ENCODE assay signal across 35 mouse cellular contexts in genomic region chr10:11145580-11145979, GRCm38 (mm10).
"Had no signal": no experiment of that assay in that cellular context is flagged by ENCODE, and none has a peak within 500 bp of the region (broad histone marks: within the 10 kb centered on the region; RNA-seq: fewer than 3 reads in every experiment).

No protein-coding gene starts in this region.

- H3K36me3 ChIP-seq: heart, embryonic 12.5 days; heart, embryonic 13.5 days; heart, embryonic 15.5 days; hindbrain, embryonic 10.5 days; hindbrain, embryonic 12.5 days; hindbrain, embryonic 13.5 days; hindbrain, embryonic 15.5 days; intestine, embryonic 15.5 days; kidney, embryonic 15.5 days had no signal

- H3K4me2 ChIP-seq: heart, embryonic 11.5 days; heart, embryonic 12.5 days; heart, embryonic 13.5 days; heart, embryonic 15.5 days; hindbrain, embryonic 12.5 days; hindbrain, embryonic 13.5 days; hindbrain, embryonic 14.5 days; hindbrain, embryonic 15.5 days; intestine, embryonic 15.5 days; kidney, embryonic 15.5 days had no signal

- H3K27me3 ChIP-seq: heart, embryonic 12.5 days; heart, embryonic 13.5 days; heart, embryonic 15.5 days; hindbrain, embryonic 12.5 days; hindbrain, embryonic 13.5 days; hindbrain, embryonic 15.5 days; intestine, embryonic 15.5 days; kidney, embryonic 15.5 days had no signal

- H3K9ac ChIP-seq: heart, embryonic 12.5 days; heart, embryonic 13.5 days; heart, embryonic 15.5 days; hindbrain, embryonic 12.5 days; hindbrain, embryonic 13.5 days; hindbrain, embryonic 14.5 days; hindbrain, embryonic 15.5 days; intestine, embryonic 15.5 days; kidney, embryonic 15.5 days had no signal

- H3K27ac ChIP-seq: heart, embryonic 13.5 days; heart, embryonic 15.5 days; hindbrain, embryonic 10.5 days; hindbrain, embryonic 12.5 days; hindbrain, embryonic 13.5 days; hindbrain, embryonic 14.5 days; hindbrain, embryonic 15.5 days; hindbrain, postnatal 0 days; intestine, embryonic 15.5 days; kidney, embryonic 15.5 days; kidney, postnatal 0 days; layer of hippocampus, adult 2 months; left cerebral cortex, adult 2 months had no signal

- H3K9me3 ChIP-seq: heart, embryonic 13.5 days; heart, embryonic 15.5 days; hindbrain, embryonic 10.5 days; hindbrain, embryonic 12.5 days; hindbrain, embryonic 13.5 days; hindbrain, embryonic 15.5 days; intestine, embryonic 15.5 days; kidney, embryonic 15.5 days had no signal

- DNase-seq: heart, postnatal 10 days; heart, postnatal 14 days; heart, postnatal 36 days; heart, postnatal 4 days; kidney, adult 11 months; kidney, adult 18-20 months; kidney, adult 2 months; kidney, adult 8-10 months; kidney, adult 9 months; kidney, postnatal 10 days; kidney, postnatal 14 days; kidney, postnatal 25 days; kidney, postnatal 36 days; kidney, postnatal 4 days; layer of hippocampus, adult 9-11 months; layer of hippocampus, postnatal 36 days had no signal

- H3K4me3 ChIP-seq: heart, embryonic 12.5 days; heart, embryonic 13.5 days; heart, embryonic 15.5 days; hindbrain, embryonic 10.5 days; hindbrain, embryonic 12.5 days; hindbrain, embryonic 13.5 days; hindbrain, embryonic 15.5 days; intestine, embryonic 15.5 days; kidney, embryonic 15.5 days; layer of hippocampus, adult 2 months; left cerebral cortex, adult 2 months had no signal

- ATAC-seq: hindbrain, embryonic 16.5 days; hindbrain, postnatal 0 days; inflammation-experienced regulatory T-cells, adult 6 months; intestine, embryonic 15.5 days; intestine, embryonic 16.5 days; intestine, postnatal 0 days had no signal
